Mouse (Mus musculus) v-Abl transformed pro-B cells (cell line): ENCODE results near the gene Lce1l.
"Not testable (repeated sequence)": the region's sequence is repeated elsewhere in the genome, so short reads cannot be mapped to it uniquely, and the experiment has no call there.

ENCODE experiments used
- in situ Hi-C, 2 experiments: fragments of 400-800 bp; cut with MboI; formaldehyde crosslinking; loops; one replicate each; pipeline ENCODE4 v1.15.1; 2025; ENCODE audit not compliant: unreplicated experiment in 2 of 2

Lce1l gene

GRCm38 (mm10) chr3:92851186-92851585 is at the start of gene Lce1l:
Lce1l (minus strand) TSS chr3:92851286.
- in situ Hi-C loops = no loop called here

- in situ Hi-C loops = no loop called here
Observed at GRCm38 (mm10) chr3:92894489-92894888, 43.4 kb upstream of the Lce1l start.

GRCm38 (mm10) chr3:92894063-92894462 is 43.0 kb upstream of the Lce1l start:
- in situ Hi-C loops = no loop called here

- in situ Hi-C loops = no loop called here
Observed at GRCm38 (mm10) chr3:92874180-92874579, 23.1 kb upstream of the Lce1l start.

- in situ Hi-C loops = no loop called here
Observed at GRCm38 (mm10) chr3:92870116-92870515, 19.0 kb upstream of the Lce1l start, which contains the start of gene 2310050C09Rik. 2310050C09Rik (minus strand) TSS chr3:92870216.

- in situ Hi-C loops = no loop called here
Observed at GRCm38 (mm10) chr3:92827108-92827507, 24.0 kb downstream of the Lce1l start, which contains the start of gene Kprp. Kprp (minus strand) TSS chr3:92827247.

GRCm38 (mm10) chr3:92825808-92826207 is 25.3 kb downstream of the Lce1l start:
- in situ Hi-C loops = no loop called here

GRCm38 (mm10) chr3:92816036-92816435 is 35.0 kb downstream of the Lce1l start:
- in situ Hi-C loops = not testable (repeated sequence)

GRCm38 (mm10) chr3:92815581-92815980 is 35.5 kb downstream of the Lce1l start:
- in situ Hi-C loops = no loop called here

GRCm38 (mm10) chr3:92807791-92808190 is 43.3 kb downstream of the Lce1l start, which contains the start of gene Lce1k:
Lce1k (minus strand) TSS chr3:92807891.
- in situ Hi-C loops = no loop called here
